Mouse (Mus musculus) heart, postnatal 36 days (tissue): ENCODE measurements around the gene Cpt1c. TPM values are rescaled to one million over a fixed set of nuclear protein-coding genes. Genes with fewer than 3 reads are reported as not detected.

ENCODE experiments used
- DNase-seq, 2 experiments: peaks; one replicate each; pipeline ENCODE4 v3.0.0; 2021 to 2022
- intact Hi-C: fragments of 180-260 bp; cut with DNase I; formaldehyde crosslinking; loops from one replicate; pipeline ENCODE4 v1.15.1; 2025
- total RNA-seq, 2 experiments: library from RNA; stranded (reverse); gene quantifications; 2 replicates each; pipeline ENCODE4 v1.2.3; 2021

Gene Cpt1c
- total RNA-seq, 2 experiments from 2014 or later: 1.4 to 2.1 TPM

DNA sequence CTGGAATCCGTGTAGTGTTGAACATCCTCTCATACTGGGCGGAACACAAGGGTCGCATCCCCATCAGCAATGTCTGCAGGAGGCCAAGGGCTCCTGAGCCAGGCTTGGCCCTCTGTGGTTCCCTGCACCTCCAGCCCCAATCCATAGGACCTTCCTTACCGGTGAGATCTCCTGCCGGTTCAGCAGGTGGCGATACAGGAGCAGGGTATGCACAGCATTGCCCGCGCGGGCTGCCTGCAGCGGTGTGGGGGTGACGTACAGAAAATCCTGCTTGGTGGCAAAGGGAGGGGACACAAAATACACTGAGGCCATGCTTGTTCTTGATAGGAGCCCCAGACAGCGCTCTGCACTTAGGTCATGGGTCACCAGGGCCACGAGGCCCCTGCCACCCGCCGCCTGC, 8.0 kb downstream of the Cpt1c start:
- DNase-seq: no peak
- intact Hi-C loops: no loop called here

DNA sequence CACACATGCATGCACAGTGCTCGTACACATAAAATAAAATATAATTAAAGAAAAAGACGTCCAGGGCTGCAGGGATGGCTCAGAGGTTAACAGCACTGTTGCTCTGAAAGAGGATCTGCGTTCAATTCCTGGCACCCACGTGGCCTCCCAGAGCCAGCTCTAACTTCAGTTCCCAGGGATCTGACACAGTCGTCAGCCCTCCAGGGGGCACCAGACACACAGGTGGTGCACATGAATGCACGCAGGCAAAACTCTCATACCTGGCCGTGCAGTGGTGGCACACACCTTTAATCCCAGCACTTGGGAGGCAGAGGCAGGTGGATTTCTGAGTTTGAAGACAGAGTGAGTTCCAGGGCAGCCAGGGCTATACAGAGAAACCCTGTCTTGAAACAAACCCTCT, 8.7 kb downstream of the Cpt1c start:
- DNase-seq: no peak
- intact Hi-C loops: no loop called here

DNA sequence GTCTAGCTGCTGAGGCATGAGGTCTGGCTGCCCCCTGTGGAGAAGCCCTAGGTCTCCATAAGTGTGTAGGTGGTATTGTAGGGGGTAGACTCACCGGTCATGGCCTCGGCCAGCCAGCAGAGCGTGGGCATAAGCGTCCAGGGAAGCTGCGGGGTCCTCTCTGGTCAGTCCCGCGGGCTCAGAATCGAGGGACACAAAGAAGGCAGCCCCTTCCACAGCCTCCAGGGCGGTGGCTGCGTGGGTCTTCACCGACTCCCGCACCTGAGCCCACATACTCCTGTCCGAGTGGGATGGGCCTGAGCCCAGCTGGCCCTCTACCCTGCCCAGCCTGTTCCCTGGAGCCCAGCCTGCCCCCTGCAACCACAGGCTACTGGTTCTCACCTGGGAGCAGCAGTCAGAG, 9.7 kb downstream of the Cpt1c start:
- no peak for DNase-seq
- intact Hi-C loops: no loop called here

DNA sequence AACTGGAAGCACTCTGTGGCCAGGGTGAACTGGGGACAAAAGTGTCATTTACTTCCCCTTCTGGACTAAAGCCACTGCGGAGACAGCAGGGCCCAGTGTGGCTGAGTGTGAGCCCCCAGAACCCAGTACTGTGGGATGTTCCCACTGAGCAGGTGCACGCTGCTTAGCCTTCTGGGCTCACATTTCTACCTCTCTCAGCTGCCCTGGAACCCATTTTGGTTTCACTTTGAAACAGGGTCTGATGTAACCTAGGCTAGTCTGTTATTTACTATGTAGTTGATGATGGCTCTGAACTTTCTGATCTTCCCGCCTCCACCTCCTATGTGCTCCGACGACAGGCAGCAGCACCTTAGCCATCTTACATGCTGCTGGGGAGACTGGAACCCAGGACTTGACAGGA, 11.8 kb downstream of the Cpt1c start:
- no peak for DNase-seq

DNA sequence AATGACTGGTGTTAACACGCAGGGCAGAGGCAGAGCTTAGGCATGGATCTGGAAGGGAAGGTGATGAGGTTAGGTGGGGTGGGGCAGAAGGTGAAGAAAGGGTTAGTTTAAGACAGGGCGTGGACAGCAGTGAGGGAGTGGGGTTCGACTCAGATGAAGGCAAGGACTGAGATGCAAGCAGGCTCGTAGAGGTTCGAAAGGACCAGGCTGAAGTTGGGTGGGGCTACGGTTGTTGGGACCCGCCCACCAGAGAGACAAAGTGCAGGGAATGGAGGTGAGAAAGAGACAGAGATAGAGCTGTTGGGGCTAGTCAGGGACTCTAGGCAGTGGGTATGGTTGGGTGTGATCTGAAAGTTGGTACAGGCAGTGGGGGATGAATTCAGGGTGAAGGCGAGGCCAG, 12.3 kb downstream of the Cpt1c start:
- intact Hi-C loops: no loop called here
- DNase-seq: no peak

More for the DNA sequence above, 11.8 kb downstream of the Cpt1c start:
- intact Hi-C loops: no loop called here

DNA sequence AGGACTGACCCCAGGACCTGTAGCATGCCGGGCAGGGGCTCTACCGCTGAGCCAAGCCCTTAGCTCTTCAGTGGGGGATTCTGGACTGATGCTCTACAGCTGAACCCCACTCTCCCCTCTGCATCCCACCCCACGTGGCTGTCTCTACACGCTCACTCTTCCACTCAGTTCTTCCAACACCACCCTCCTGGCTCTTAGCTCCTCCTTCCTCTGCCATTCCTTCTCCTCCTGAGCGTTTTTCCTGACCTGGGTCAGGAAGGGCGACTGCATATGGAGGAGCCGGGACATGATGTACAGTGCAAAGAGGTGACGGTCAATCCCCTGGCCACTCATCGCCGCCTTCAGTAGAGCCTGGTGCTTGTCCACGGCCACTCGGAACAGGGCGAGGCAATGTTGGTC, 14.1 kb downstream of the Cpt1c start:
- intact Hi-C loops: no loop called here
- no peak for DNase-seq

DNA sequence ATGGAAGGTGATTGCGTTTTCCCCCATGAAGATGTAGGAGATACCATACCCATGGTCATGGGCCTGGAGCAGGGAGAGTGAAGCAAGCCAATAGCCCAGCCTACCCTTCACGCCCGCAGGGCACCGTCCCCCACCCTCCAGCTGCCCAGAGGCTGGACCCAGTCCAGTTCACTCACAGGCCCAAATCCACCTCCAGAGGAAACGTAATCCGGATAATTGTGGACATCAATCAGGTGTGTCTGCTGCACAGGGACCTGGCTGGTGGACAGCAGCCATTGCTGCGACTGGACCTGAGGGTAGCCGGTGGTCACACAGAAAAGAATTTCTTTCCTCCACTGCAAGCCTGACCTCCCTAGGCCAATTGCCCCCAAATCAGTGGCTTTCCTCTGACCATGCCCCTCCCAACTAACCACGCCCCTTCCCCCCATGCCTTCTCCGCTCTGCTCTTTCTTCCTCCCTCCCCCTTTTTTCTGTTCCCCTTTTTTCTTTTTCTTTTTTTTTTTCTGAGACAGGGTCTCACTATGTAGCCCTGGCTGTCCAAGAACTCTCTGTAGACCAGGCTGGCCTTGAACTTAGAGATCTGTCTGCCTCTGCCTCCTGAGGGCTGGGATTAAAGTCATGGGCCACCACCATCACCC, 14.7 kb downstream of the Cpt1c start:
- DNase-seq: no peak
- intact Hi-C loops: loop anchor here (2.0 to 5.0 kb wide), 2 partner anchors 59 to 238 kb away; no protein-coding TSS in a partner anchor

DNA sequence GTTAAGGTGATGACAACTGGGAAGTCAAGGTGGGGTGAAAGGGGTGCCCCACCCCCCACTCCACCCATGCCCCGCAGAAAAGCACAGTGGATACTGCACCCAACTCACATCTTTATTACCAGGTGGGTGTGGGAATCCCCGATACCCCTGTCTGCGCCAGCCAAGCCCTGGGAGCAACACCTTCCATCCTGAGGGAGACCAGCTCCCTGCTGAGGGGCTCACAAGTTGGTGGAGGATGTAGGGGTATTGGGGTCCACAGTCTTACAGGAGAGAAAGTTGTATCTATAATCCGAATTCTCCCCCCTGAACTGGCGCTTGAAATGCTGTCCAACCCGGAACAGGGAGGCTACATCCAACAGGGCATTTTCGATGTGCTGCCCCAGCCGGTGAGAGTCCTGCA, 15.4 kb downstream of the Cpt1c start:
- intact Hi-C loops: loop anchor here (2.0 to 5.0 kb wide), 2 partner anchors 58 to 237 kb away; no protein-coding TSS in a partner anchor
- DNase-seq: no peak

DNA sequence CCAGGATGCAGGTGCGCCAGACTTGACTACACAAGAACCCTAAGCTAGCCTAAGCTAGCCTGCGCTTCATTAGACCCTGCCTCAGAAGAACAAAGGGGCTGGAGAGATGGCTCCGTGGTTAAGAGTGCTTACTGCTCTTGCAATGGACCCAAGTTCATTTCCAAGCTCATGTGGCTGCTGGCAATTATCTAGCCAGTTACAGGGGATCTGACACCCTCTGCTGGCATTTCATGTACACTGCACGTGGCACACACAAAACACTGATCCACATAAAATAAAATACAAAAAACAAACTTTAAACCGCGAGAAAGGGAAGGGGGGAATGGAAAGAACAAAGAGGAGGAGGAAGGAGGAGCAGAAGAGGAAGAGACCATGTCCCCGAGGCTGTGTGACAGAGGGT, 16.4 kb downstream of the Cpt1c start:
- DNase-seq: peak; percentile 36 to 48
- intact Hi-C loops: loop anchor here (2.0 to 5.0 kb wide), 2 partner anchors 57 to 236 kb away; no protein-coding TSS in a partner anchor

DNA sequence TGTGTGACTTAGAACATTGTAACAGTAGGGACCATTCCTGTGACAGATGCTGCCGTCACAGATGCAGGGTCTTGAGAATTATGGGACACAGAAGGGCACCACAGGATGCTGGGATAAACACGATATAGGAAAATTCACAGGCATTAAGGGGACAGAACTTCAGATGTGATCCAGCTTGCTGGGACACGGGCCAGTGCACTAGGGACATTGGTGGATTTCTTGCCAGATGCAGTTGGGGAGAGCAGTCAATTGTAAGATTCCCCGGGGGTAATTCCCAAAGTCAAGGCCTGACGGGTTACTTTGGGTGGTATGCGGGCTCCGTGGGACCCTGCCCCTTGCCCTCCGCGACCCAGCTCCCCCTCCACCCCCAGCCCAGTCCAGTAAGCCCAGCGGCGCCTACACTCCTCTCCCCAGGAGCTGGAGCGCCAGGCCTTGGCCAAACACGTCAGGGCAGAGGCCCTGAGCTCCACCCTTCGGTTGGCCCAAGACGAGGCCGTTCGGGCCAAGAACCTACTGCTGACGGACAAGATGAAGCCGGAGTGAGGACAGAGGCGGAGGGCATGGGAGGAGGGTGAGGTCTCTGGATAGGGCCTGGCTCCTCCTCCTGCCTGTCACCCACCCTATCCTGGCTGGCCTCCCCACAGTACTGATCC, 17.3 kb downstream of the Cpt1c start:
- peak; percentile 64 to 66 for DNase-seq
- intact Hi-C loops: loop anchor here (5.0 kb wide), 1 partner anchor 235 kb away; no protein-coding TSS in a partner anchor

DNA sequence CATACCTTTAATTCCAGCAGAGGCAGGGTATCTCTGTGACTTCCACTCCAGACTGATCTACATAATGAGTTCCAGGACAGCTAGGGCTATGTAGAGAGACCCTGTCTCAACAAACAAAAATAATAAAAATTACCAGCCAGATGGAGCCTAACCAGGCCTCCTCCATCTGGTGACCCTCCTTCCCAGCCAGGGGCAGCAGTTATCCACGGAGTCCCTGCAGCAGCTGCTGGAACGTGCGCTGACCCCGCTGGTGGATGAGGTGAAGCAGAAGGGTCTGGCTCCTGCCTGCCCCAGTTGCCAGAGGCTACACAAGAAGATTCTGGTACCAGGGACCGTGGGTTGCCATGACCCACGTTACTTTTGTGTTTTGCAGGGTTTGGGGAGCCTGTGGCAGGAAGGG, 18.4 kb downstream of the Cpt1c start:
- no peak for DNase-seq
- intact Hi-C loops: loop anchor here (5.0 kb wide), 1 partner anchor 234 kb away; no protein-coding TSS in a partner anchor

DNA sequence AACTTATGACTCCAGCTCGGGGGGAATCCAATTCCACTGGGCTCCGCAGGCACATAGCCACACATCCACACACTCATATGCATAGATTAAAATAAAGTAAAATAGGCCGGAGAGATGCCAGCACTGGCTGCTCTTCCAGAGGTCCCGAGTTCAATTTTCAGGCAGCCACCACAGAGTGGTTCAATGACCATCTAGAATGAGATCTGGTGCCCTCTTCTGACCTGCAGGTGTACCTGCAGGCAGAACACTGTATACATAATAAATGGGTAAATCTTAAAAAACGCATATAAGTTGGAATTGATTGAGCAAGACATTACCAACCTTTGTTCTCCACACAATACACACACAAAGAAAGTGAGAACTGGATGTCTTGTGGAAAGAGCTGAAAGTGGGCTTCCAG, 19.0 kb downstream of the Cpt1c start:
- DNase-seq: no peak
- intact Hi-C loops: loop anchor here (5.0 kb wide), 1 partner anchor 233 kb away; no protein-coding TSS in a partner anchor

DNA sequence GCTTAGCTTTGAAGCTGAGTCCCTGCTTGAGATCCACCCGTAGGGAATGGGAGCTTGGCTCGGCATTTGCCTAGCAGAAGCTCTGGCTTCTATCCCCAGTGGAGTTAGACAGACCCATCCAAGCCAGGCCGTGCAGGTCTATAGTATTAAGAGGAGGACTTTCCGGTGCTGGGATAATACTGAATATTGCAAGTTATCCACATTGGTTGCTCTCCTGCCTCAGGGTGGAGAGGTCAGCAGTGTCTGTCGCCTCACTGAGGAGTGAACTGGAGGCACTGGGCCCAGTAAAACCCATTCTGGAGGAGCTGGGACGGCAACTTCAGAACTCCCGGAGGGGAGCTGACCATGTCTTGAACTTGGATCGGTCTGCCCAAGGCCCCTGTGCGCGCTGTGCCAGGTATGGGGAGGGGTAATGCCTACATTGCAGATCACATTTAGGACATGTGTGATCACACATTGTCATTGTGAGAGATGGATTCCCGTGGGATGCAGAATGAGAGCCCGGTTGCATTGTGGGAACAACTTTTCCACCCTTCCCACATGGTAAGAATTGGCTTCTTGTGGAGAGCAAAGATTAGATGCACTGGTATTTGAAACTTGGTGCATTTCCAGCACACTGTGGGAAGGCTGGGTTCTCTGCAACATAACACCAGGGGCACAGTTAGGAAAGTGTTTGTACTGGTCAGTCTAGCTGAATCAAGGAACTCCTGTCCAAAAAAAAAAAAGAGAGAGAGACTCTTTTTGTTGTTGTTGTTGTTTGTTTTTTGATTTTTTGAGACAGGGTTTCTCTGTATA, 20.4 kb downstream of the Cpt1c start:
- intact Hi-C loops: no loop called here
- DNase-seq: no peak

DNA sequence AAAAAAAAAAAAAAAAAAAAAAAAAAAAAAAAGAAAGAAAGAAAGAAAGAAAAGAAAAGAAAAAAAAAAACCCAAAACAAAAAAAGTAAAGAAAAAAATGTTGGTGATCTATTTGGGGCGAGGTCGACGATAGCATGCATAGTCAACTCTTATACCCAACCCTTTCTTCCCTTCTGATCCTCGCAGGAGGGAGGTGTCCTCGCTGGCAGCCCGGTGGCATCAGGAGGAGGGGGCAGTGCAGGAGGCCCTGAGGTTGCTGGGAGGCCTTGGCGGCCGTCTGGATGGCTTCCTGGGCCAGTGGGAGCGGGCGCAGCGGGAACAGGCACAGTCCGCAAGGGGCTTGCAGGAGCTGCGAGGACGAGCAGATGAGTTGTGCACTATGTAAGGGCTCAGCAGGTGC, 21.1 kb downstream of the Cpt1c start:
- intact Hi-C loops: no loop called here
- no peak for DNase-seq

DNA sequence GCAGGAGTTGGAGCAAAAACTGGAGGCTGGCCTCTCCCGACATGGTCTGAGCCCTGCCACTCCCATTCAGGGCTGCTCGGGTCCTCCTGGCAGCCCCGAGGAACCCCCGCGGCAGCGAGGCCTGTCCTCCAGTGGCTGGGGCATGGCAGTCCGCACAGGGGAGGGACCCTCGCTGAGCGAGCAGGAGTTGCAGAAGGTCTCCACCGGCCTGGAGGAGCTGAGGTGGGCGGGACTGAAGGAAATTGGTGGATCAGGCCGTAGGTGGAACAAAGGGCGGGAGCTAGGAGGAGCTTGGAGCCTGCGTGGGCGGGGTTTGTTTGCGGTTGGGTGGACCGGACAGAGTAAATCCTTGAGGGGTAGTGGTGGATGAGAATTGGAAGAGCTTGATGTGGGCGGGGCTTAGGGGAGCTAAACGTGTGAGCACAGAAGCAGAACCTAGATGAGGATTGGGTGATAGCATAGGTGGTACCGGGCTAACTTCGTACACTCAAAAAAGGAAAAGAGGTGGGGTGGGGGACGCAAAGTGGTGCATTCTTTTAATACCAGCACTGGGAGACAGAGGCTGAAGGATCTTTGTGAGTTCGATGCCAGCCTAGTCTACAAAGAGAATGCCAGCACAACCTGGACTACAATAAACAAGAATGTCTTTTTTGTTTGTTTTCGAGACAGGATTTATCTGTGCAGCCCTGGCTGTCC, 21.9 kb downstream of the Cpt1c start:
- intact Hi-C loops: loop anchor here (1.0 kb wide), 1 partner anchor 22 kb away; no protein-coding TSS in a partner anchor
- DNase-seq: peak; percentile 90

DNA sequence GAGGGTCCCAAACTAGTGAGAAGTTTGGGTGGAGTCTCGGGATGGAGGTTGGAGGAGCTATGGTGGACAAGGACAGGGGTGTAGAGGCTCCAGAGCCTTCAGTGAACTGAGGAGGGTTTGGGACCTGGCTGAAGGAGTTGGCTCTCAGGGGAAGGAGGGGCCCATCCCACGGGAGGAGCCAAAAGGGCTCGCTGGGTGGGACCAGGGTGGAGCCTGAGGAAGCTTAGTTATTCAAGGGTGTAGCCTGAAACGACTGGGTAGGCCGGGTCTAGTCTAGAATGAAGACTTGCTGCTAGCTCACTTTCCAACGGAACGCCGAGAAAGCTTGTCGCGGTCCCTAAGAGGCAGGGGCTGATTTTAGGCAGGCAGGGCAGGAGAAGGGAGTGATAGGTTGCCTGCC, 22.7 kb downstream of the Cpt1c start:
- intact Hi-C loops: loop anchor here (1.0 kb wide), 1 partner anchor 22 kb away; no protein-coding TSS in a partner anchor
- DNase-seq: peak; percentile 71

DNA sequence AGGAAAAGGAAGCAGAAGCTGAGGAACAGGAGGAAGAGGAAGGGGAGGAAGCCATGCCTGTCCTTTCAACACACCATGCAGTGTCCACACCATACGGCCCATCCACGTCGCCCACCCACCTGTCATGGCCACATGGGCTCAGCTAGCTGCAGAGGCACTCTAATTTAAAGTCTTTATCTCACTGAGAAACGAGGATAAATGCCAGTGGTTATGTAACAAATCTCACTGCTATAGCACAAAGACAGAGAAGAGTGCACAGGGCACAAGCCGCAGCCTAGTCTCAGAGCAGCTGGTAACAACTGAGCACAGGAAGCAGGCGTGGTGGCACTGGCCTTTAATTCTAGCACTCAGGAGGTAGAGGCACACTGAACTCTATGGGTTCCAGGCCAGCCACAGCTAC, 24.7 kb downstream of the Cpt1c start:
- intact Hi-C loops: no loop called here
- DNase-seq: no peak

DNA sequence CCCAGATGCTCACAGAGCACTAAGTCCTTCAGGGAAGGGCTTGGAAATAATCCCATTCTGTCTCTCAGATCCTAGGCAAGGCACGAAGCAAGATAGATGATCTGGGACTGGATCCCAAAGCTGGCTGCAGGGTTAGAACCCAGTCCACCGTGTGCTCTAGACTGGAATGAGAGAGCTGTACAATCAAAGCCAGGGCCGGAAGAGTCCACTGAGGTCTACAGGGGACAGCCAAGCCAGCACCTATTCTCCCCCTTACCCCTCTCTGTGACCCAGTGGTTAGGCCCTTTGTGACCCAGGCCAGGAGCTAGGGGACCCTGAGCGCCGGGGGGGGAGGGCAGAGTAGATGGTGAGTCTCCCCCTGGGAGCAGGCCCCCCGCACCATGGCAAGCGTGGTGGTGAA, 31.7 kb downstream of the Cpt1c start, which contains the start of gene Tsks:
TSS of gene Tsks (plus strand) at position 301 of the 400 bp plus-strand sequence.
- no peak for DNase-seq
- intact Hi-C loops: no loop called here

DNA sequence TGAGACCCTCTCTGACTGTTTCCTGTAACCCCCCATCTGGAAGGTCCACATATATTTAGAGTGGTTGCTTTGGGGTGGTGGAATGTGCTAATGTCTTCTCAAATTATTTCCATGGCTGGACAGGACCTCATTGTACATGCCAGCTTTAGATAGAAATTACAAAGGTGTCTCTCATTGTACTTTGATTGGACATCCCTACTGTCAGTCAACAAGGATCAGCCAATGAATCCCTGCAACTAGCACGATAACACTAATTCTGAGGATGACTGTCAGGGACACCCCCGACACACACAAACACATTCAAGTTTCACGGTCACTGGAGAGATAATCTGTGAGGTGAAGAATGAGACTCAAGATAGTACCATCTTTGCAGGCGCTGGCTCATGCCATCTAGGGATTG, 36.0 kb downstream of the Cpt1c start:
- intact Hi-C loops: no loop called here
- no peak for DNase-seq
